Mouse (Mus musculus): ENCODE data around the gene Armh3.
"Not testable (repeated sequence)": the region's sequence is repeated elsewhere in the genome, so short reads cannot be mapped to it uniquely, and the experiment has no call there.

The Armh3 gene

DNA sequence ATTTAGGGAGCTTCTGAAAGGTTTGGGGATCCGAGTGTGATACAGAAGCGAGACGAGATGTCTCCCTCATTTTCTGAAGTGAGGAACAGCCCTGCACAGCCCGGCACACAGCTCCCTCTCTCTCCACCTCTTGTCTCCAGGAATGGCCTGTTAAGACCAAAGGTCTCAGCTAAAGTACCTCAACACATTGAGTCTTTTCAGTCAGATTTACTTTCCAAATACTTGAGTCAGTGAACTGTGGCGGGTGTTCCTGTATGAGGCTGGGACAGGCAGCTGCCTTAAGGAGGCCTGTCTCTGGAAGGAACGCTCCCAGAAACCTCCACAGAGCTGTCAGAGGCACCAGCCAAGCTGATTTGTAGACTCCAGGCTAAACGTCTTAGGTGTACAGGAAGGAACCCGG is 181.6 kb downstream of the Armh3 start:
- DNase-seq (ENCODE audit: low spot score), result no peak

DNA sequence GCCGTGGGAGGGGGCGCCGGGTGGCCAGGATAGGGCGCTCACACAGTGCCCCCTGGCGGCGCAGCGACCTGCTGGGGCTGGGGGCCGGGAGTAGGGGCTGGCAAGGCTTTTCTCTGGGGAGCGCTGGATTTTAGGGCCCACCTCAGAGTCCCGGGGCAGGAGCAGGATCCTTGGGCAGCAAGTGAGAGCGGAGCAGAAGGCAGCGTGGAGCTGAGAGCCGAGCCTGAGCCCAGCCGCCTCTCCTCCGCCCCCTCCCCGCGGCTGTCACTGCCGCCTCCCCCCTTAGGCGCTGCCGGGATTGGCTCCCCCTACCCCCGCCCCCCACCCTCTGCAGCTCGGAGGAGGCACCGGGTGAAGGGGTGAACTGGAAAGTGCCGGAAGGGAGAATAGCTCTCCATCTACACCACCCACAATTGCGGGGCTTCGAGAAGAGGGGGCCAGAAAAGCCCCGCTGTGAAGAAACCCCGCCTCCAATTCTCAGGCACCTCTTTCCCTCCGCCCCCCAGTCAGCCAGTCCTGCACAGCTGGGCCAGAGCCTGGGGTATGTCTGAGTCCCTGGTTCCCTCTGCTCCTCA is 182.4 kb downstream of the Armh3 start, which contains the start of gene Kcnip2:
Kcnip2 (minus strand) TSS at position 231 of the 575 bp plus-strand sequence.
- no peak for DNase-seq (ENCODE audit: low spot score)

DNA sequence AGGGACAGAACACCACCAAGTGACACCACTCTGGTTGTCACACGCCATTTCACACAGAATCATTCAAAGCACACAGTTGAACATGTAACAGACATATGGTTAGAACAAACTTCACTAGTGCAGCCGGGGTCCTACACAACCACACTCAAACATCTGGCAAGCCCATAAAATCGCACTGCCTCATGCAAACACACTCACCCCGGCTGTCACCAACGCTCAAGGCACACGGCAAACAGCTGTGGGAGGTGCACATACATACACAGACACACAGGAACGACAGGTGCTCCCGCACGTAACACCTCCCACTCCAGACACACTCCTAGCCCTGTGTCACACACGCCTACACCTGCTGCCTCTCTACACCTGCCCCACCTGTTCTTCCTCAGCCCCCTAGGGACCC is 183.1 kb downstream of the Armh3 start:
- peak; percentile 34 for DNase-seq (ENCODE audit: low spot score)

DNA sequence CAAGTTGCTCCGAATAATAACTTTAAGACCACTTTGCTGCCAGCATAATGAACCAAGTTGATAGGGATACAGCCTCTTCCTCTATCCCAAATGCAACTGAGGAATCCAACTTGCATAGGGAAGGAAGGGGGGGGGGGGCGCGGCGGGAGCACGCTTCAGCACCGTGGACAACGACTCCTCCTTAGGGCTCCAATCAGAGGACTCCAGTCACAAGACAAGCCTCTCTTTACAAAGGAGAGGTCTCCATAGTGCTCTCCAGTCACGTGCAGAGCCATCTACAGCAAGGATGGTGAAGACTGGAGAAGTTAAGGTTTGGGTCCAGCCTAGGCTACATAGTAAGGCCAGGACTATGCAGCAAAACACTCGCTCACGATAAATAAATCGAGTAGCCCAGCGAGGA is 184.5 kb downstream of the Armh3 start:
- DNase-seq (ENCODE audit: low spot score), result no peak

DNA sequence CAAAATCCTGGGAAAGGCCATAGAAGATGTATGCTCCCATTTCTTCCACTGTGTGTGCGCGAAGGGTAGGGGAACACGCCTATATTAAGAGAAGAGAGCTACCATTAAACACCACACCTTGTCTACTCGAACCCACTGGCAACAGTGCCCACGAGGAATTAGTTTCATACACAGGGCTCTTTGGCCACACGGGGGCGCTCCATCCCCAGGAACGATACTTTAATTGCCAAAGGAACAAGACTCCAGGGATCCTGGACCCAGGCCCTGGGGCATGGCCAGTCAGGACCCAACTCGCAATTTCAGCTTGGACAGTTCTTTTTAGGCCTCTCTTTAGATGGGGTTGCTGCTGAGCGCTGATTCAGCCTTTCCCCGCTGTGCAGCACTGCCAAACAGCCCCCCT is 185.0 kb downstream of the Armh3 start:
- peak; percentile 81 for DNase-seq (ENCODE audit: low spot score)

DNA sequence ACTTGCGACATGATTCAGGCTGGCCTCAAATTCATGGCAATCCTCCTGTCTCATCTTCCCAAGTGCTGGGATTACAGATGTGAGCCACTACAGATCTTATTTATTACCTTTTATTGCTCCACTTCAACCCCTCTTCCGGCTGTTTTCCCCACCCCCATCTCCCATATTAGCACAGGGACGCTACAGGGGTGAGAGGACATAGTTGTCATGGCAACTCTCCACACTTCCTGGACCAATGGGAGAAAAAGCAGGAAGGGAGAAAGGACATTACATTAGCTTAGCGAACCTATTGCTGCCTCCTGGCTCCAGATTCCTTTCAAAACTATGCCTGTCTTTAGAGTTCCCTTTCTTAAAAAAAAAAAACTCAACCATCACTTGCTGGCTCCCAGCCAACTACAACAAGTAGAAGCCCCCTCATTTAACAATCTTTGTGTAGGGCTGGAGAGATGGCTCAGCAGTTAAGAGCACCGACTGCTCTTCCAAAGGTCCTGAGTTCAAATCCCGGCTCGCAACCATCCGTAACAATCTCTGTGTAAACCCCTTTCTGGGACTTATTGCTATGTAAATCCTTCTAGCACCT is 185.5 kb downstream of the Armh3 start:
- no peak for DNase-seq (ENCODE audit: low spot score)

DNA sequence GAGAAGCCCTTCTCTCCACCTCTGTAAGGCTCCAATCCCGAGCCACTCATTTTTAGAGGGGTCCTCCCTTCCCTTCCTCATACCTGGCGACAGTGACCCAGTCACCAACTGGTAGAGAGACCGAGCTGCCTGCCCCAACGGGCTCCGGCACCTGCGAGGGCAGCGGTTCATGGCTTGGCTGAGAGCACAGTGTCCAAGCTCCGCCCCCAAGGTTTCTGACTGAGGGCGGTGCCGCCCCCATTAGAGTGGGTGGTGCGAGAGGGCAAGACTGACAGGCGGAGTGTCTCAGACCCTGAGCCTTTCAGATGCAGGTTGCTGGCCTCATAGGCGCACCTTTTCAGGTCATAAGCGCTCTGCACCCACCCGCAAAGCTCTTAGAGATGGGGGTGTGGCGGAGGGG is 186.2 kb downstream of the Armh3 start:
- DNase-seq (ENCODE audit: low spot score), result no peak

DNA sequence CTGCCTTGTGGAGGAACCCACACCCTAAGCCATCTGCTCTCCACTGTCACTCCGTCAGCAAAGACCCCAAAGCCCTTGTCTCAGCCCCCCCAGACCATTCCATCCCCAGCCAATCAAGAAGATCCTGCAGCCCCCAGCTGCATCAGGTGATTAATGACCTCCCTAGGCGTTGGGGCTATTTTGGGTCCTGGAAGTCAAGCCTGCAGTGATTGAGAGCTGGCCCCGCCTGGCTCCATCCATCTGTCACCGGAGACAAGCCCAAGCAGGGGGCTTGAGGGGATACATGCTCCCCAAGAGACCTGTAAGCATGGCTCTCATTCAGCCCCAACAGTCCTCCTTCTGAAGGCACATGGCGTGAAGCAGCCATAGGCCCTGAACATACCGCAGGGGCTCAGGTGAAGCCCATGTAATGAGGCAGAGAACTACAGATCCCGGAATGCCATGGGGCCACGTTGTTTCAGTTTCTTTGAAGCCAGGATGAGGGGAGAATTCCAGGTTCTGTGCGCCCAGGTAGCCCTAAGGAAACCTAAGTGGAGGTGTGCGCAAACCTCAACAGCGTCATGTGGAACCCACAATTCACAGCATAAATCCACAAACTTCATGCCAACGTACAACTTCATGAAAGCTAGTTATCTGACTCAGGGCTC is 187.1 kb downstream of the Armh3 start:
- no peak for DNase-seq (ENCODE audit: low spot score)

DNA sequence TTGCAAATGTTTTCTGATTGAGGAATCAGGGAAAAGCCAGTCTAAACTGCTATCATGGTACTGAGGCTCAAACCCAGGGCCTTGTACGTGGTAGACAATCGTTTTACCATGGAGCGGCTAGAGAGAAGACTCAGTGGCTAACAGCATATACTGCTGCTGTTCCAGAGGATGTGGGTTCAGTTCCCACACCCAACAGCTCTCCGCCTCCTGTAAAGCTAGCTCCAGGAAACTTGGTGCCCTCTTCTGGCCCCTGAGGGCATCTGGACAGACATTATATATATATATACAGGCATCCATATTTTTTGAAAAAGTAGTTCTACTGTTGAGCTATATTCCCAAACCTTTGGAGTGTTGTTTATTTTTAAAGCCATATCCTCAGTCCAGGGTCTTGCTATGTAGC is 190.6 kb downstream of the Armh3 start:
- DNase-seq (ENCODE audit: low spot score), result no peak

DNA sequence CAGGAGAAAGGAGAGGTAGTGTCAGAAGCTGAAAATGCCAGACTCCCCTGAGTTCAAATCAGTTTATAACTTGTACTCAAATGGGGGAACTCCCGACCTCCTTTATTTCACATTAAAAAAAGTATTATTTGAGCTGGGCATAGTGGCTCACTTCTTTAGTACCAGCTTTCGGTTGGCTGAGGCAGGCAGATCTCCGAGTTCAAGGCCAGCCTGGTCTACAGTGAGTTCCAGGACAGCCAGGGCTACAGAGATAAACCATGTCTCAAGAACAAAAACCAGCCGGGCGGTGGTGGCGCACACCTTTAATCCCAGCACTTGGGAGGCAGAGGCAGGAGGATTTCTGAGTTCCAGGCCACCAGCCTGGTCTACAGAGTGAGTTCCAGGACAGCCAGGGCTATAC is 192.5 kb downstream of the Armh3 start:
- not testable (repeated sequence) for DNase-seq (ENCODE audit: low spot score)

DNA sequence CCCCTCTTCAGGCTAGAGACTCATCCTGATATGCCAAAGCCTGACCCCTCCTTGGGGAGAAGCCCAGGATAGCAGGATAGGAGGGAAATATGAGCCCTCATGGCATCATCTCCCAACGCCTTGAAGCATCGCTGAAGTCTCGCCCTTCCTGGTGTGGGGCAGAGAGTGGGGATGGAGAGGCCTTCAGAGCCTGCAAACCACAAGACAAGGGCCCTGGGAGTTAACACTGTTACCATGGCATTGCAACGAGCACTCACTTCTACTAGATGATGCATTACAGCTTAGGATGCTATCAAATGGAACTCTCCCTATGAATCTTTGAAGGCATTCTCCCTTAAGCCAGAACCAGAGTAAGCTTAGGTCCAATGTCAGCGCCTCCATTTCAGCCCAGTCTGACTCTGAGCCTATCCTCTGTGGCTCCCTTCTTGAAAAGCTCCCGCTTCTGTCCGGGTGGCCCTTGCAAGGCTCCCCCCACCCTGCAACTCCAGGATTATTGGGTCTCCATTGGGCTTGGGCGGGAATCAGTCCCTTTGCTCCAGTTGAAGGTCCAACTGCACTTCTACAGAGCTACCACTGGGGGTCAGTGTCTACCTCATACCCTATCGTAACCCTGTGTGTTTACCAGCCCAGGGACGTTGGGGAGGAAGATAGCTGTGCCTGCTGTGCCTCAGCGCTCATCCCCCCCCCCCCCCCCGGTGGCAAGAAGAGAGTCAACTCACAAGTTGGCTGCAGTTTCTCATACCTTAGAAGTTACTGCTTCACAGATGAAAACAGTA is 193.5 kb downstream of the Armh3 start:
- DNase-seq (ENCODE audit: low spot score), result no peak

DNA sequence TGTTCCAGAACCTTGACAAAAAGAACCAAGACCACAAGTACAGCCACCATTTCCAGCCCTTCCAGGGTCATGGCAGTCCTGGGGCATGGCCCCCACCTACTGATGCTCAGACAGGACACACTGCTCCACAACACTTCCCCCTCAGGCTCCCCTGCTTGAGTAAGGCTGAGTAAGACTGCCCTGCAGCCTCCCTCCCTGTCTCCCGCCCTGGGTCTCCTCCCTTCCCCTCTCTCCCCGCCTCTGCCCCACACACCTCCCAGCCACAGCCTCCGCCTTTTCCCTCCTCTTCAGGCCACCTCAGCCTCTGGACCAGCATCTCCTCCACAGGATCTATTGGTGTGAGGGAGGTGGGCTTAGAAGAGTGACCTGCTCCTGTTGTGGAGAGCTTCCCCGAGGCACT is 194.9 kb downstream of the Armh3 start:
- DNase-seq (ENCODE audit: low spot score), result no peak

DNA sequence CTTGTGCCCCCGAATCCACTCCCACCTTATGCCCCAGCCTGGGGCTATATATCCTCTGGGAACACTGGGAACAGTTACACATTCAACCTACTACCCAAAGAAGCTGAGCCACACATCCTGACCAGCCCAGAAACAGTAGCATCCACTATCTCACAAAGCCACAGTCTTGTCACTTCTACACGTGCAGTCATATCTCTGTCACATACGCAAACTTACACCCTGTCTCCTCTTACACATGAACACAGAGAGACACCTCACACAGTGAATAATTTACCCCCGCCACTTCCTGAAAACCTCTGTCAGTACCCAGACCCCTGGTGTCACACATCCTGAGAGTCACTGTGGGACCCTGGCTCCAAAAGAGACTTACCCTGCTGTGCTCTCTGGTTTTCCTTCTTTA is 195.6 kb downstream of the Armh3 start:
- DNase-seq (ENCODE audit: low spot score), result no peak

DNA sequence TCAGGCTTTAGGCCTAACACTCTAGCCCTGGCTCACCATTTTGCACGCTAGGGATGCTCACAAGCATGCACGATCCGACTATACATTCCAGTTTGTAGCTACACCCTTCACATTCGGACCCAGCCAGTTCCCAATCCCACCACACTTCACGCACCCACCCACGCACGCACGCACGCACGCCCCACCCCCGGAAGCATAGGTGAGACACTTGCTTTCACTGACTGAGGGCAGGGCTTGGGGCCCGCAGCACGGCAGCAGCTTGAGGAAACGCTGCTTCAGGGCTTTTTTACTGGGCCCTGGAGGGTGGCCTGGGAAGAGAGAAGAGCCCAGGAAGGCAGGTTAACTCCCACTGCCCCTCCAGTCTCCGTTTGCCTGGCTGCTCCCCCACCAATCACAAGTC is 201.4 kb downstream of the Armh3 start:
- DNase-seq (ENCODE audit: low spot score), result no peak

DNA sequence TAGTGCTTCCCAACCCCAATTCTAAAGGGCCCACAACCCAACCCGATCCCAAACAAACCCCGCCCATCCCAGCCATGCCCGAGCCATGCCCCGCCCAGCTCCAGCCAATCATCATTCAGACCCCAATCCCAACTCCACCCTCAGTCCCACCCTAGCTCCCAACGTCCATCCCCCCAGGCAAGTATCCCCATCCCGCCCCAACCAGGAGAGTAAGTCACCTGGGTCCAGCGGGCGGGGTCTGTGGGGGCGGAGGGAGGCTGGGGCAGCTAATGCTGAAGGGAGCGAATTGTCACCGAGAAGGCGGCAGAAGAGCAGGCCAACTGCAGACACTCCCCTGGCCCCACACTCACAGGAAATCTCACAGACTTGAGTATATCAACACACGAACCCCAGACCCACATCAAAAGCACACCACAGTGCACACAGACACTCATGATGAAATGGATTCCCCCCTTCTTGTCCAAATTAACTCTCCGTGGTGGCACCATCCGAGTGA is 202.2 kb downstream of the Armh3 start:
- no peak for DNase-seq (ENCODE audit: low spot score)

DNA sequence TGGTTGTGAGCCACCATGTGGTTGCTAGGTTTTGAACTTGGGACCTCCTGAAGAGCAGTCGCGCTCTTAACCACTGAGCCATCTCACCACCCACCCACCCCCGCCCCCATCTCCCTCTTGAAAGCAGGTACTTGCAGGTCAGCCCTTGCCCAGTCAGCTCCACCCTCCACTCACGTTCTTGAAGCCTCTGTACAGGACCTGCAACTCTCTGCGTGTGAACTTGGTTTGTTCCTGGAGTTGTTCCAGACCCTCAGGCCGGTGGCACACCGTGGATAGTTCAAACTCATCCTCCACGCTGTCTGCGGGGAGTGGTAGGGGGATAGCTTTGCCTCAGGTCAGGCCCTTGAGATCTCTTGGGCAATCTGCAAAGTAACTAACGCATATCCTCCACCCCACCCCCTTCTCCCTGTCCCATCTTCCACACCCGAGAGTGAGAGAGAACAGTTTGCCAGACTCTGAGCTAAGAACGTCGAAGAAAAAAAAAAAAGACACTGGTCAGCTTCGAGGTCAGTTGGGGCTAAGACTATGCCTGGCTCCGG is 202.8 kb downstream of the Armh3 start:
- no peak for DNase-seq (ENCODE audit: low spot score)

DNA sequence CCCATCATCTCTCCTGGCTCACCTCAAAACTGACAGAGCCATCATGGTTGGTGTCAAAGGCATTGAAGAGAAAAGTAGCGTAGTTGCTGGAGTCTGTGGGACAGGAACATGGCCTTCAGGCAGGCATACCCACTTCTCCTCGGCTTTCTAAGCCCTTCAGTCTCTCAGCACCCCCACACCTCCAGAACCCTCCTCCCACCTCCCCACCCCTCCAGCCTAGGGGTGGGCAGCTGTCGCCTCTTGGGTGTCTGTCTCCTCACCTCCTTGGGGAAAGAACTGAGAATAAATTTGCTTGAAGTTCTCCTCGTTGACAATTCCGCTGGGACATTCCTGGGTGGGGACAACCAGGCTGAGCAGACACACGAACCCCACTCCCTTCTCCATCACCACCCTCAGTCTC is 203.6 kb downstream of the Armh3 start:
- no peak for DNase-seq (ENCODE audit: low spot score)

DNA sequence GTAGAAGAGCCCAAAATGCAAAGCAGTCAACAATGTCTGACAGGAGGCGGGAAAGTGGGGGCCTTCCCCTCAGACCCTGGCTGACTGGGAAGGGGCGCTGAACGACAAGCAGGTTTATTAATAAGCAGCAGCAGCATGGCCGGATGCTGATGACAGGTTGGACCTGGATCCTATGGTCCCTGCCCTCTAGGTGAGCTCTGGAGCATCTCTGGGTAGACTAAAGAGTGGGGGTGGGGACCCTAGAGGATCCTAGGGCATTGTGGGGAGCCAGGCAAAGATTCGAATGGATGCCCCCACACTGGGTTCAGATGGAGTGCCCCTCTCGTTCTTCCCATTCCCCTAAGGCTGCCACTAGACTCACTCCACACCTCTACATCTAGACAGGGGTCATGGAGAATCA is 205.9 kb downstream of the Armh3 start:
- no peak for DNase-seq (ENCODE audit: low spot score)

DNA sequence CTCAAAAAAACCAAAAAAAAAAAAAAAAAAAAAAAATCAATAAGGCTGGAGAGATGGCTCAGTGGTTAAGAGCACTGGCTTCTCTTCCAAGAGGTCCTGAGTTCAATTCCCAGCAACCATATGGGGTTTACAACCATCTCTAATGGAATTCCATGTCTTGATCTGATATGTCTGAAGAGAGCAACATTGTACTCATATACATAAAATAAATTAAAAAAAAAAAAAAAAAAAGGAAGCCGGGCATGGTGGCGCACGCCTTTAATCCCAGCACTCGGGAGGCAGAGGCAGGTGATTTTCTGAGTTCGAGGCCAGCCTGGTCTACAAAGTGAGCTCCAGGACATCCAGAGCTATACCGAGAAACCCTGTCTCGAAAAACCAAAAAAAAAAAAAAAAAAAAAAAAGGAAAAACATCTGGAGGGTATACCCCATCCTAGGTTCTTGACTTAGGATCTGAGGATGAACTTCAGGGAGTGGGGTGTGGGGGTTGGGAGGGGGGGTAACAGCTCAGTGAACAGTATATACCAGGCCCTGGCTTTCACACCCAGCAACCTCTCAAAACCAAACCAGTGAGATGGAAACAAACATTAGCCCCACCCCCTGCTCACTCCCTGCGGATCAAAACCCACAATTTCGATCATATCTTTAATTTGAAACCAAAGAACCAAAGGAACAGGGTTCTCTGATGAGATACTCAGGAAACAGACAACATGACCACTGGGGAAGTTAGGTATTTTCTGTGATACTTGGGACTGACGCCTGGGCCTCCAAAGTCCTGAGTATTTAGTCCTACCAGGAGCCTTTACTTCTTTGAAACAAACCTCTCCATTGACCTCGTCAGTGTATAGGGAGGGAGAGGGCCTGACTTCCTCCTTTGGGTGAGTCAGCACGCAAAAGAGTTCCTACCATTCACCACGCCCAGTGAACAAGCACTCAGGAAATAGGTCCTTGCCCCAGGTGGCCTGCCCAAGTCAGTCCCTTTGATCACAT is 208.1 kb downstream of the Armh3 start:
- DNase-seq (ENCODE audit: low spot score), result no peak

DNA sequence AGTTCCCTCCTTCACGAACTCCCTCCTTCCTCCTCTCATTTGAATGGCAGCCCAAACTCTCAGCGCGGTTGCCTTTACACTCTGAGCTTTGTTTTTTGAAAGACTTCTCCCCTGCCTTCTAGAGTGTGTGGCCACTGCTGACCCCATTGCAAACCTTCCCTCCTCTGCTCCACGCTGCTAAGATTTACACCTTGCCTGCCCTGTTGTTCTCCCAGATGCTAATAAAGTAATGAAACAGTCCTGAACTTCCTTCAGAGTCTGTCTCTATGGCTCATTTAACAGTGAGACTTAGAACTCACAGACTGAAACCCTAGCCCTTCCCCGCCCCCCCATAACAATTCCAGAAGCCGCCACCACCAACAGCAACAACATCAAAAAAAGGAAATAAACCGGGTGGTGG is 208.9 kb downstream of the Armh3 start:
- no peak for DNase-seq (ENCODE audit: low spot score)

DNA sequence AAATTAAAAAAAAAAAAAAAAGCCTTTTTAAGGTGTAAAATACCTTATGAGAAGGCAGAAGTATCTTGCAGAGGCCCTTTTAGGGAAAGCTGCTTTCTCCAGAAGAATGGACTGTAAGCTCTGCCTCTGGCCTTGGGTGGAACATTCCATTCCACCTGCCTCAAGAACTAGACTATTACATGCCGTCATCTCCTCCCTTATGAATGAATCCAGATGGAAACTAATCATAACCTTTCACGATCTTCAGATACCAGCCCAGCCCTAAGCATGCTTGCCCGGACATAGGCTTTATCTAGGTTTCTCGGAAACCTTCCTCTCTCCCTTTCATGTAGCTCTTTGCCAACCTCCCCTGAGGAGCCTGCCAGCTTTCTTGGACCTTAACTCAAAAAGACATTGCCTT is 210.0 kb downstream of the Armh3 start:
- DNase-seq (ENCODE audit: low spot score), result no peak

Data from left cerebral cortex, adult 11 months (tissue).